Mouse (Mus musculus) embryo, embryonic 11 days (tissue): ENCODE measurements around the gene Yipf4.
A peak's percentile ranks its signal among the peaks of the same experiment; 100 is the strongest.
"Not testable (repeated sequence)": the region's sequence is repeated elsewhere in the genome, so short reads cannot be mapped to it uniquely, and the experiment has no call there.

Source experiments
- DNase-seq: peaks from one replicate; pipeline ENCODE4 v3.0.0-alpha.2; 2015

The Yipf4 gene

GRCm38 (mm10) chr17:74489024-74489900 is at the start of gene Yipf4:
TSS of gene Yipf4 (plus strand) at chr17:74489493.
- DNase-seq: peak; percentile 97

- no peak for DNase-seq
These were observed 48.8 kb upstream of the Yipf4 start for GRCm38 (mm10) chr17:74440486-74440885.

- DNase-seq: no peak
These were observed 39.5 kb upstream of the Yipf4 start for GRCm38 (mm10) chr17:74449776-74450175.

- DNase-seq: no peak
These were observed 35.4 kb upstream of the Yipf4 start for GRCm38 (mm10) chr17:74453928-74454327.

GRCm38 (mm10) chr17:74454660-74455059 is 34.6 kb upstream of the Yipf4 start:
- no peak for DNase-seq

GRCm38 (mm10) chr17:74455426-74455825 is 33.9 kb upstream of the Yipf4 start:
- DNase-seq: no peak

GRCm38 (mm10) chr17:74456825-74457224 is 32.5 kb upstream of the Yipf4 start:
- no peak for DNase-seq

- DNase-seq: no peak
These were observed 31.2 kb upstream of the Yipf4 start for GRCm38 (mm10) chr17:74457972-74458677.

- no peak for DNase-seq
These were observed 30.4 kb upstream of the Yipf4 start, which contains the start of gene Nlrc4 for GRCm38 (mm10) chr17:74458711-74459408. TSS of gene Nlrc4 (minus strand) at chr17:74459142.

GRCm38 (mm10) chr17:74463510-74463909 is 25.8 kb upstream of the Yipf4 start:
- DNase-seq: no peak

- not testable (repeated sequence) for DNase-seq
These were observed 21.3 kb upstream of the Yipf4 start for GRCm38 (mm10) chr17:74467981-74468380.

- DNase-seq: not testable (repeated sequence)
These were observed 19.2 kb upstream of the Yipf4 start for GRCm38 (mm10) chr17:74470133-74470532.

- no peak for DNase-seq
These were observed 8.8 kb upstream of the Yipf4 start for GRCm38 (mm10) chr17:74480361-74481069.

- no peak for DNase-seq
These were observed 568 bp downstream of the Yipf4 start for GRCm38 (mm10) chr17:74489901-74490220.

- no peak for DNase-seq
These were observed 2.3 kb downstream of the Yipf4 start for GRCm38 (mm10) chr17:74491565-74491964.

- DNase-seq: no peak
These were observed 10.9 kb downstream of the Yipf4 start for GRCm38 (mm10) chr17:74500204-74500603.

- DNase-seq: no peak
These were observed 11.8 kb downstream of the Yipf4 start for GRCm38 (mm10) chr17:74501085-74501484.

- no peak for DNase-seq
These were observed 18.6 kb downstream of the Yipf4 start for GRCm38 (mm10) chr17:74507934-74508333.

GRCm38 (mm10) chr17:74508600-74508999 is 19.3 kb downstream of the Yipf4 start:
- DNase-seq: no peak

- DNase-seq: no peak
These were observed 23.0 kb downstream of the Yipf4 start for GRCm38 (mm10) chr17:74512308-74512707.

- no peak for DNase-seq
These were observed 33.8 kb downstream of the Yipf4 start for GRCm38 (mm10) chr17:74522797-74523723.

- no peak for DNase-seq
These were observed 36.8 kb downstream of the Yipf4 start for GRCm38 (mm10) chr17:74526117-74526516.
